Mouse (Mus musculus): Measurements from ENCODE around the gene Adgra3.

Gene Adgra3

GRCm38 (mm10) chr5:50031763-50032272, 27.0 kb downstream of the Adgra3 start:
- no peak for DNase-seq (ENCODE audit: low read depth, low spot score)

- no peak for DNase-seq (ENCODE audit: low read depth, low spot score)
Observed at GRCm38 (mm10) chr5:50031288-50031687, 27.5 kb downstream of the Adgra3 start.

GRCm38 (mm10) chr5:50029662-50030061, 29.1 kb downstream of the Adgra3 start:
- DNase-seq (ENCODE audit: low read depth, low spot score) = no peak

- DNase-seq (ENCODE audit: low read depth, low spot score) = no peak
Observed at GRCm38 (mm10) chr5:50027561-50027960, 31.2 kb downstream of the Adgra3 start.

GRCm38 (mm10) chr5:50027001-50027400, 31.8 kb downstream of the Adgra3 start:
- no peak for DNase-seq (ENCODE audit: low read depth, low spot score)

GRCm38 (mm10) chr5:50026148-50026547, 32.7 kb downstream of the Adgra3 start:
- no peak for DNase-seq (ENCODE audit: low read depth, low spot score)

- DNase-seq (ENCODE audit: low read depth, low spot score) = no peak
Observed at GRCm38 (mm10) chr5:50024097-50024496, 34.7 kb downstream of the Adgra3 start.

GRCm38 (mm10) chr5:50015987-50016587, 42.7 kb downstream of the Adgra3 start:
- no peak for DNase-seq (ENCODE audit: low read depth, low spot score)

GRCm38 (mm10) chr5:50015147-50015697, 43.6 kb downstream of the Adgra3 start:
- no peak for DNase-seq (ENCODE audit: low read depth, low spot score)

GRCm38 (mm10) chr5:50014658-50015057, 44.1 kb downstream of the Adgra3 start:
- peak; percentile 34 for DNase-seq (ENCODE audit: low read depth, low spot score)

- peak; percentile 26 for DNase-seq (ENCODE audit: low read depth, low spot score)
Observed at GRCm38 (mm10) chr5:50013965-50014364, 44.8 kb downstream of the Adgra3 start.

- DNase-seq (ENCODE audit: low read depth, low spot score) = no peak
Observed at GRCm38 (mm10) chr5:50008841-50009240, 50.0 kb downstream of the Adgra3 start.

- no peak for DNase-seq (ENCODE audit: low read depth, low spot score)
Observed at GRCm38 (mm10) chr5:50006915-50007658, 51.7 kb downstream of the Adgra3 start.

GRCm38 (mm10) chr5:50002269-50002668, 56.5 kb downstream of the Adgra3 start:
- DNase-seq (ENCODE audit: low read depth, low spot score) = peak; percentile 59

- DNase-seq (ENCODE audit: low read depth, low spot score) = no peak
Observed at GRCm38 (mm10) chr5:49999764-50000163, 59.0 kb downstream of the Adgra3 start.

- no peak for DNase-seq (ENCODE audit: low read depth, low spot score)
Observed at GRCm38 (mm10) chr5:49997019-49997418, 61.8 kb downstream of the Adgra3 start.

GRCm38 (mm10) chr5:49996457-49996856, 62.3 kb downstream of the Adgra3 start:
- no peak for DNase-seq (ENCODE audit: low read depth, low spot score)

GRCm38 (mm10) chr5:49990737-49991323, 68.0 kb downstream of the Adgra3 start:
- no peak for DNase-seq (ENCODE audit: low read depth, low spot score)

- no peak for DNase-seq (ENCODE audit: low read depth, low spot score)
Observed at GRCm38 (mm10) chr5:49988015-49988798, 70.6 kb downstream of the Adgra3 start.

- DNase-seq (ENCODE audit: low read depth, low spot score) = no peak
Observed at GRCm38 (mm10) chr5:49980727-49981126, 78.1 kb downstream of the Adgra3 start.

GRCm38 (mm10) chr5:49979246-49979645, 79.6 kb downstream of the Adgra3 start:
- no peak for DNase-seq (ENCODE audit: low read depth, low spot score)

GRCm38 (mm10) chr5:49975971-49976370, 82.8 kb downstream of the Adgra3 start:
- DNase-seq (ENCODE audit: low read depth, low spot score) = peak; percentile 55

All from R1 (cell line).